Mouse (Mus musculus): ENCODE measurements around the gene Golt1b.

DNA sequence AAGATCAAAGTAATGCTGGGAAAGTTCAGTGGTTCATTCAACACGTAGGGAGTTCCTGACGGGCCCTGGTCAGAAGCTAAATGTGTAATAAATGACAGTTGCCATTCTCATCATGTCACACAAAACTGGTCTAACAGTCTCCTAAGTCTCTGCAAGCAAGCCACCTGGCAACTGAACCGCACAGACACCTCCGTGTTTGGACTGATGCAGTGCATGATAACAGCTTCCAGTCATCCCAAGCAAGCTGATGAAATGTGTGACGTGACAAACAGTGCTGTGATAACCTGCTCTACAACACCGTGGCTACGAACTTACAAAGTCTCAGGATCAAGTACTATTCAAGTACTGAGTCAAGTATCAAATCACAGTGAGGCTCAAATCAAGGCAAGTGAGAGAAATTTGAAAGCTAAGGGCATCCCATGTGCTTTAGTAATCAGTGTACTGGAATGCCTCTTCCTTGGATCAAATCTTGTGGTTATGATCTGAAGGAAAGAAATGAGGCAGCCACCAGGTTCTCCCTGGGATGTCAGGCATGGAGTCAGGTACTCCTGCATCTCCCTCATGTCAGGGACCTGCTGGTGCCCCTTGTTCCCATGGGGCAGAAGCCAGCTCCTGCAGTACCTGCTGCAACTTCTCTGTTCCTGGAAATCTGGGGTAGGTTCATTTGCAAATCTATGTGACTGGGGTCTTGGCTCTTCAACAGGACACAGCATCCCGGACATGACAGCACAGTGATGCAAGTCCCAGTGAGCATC, 8.3 kb upstream of the Golt1b start:
- no peak for TF ChIP-seq POLR2A (IDR thresholded peaks at IDR 0.05; ENCODE audit: extremely low read depth, insufficient read depth, low read length)
- no peak for TF ChIP-seq CTCF (IDR thresholded peaks at IDR 0.05; ENCODE audit: extremely low read depth, insufficient read depth, low read length)
